Mouse (Mus musculus) gonadal fat pad, adult 2 months (tissue): ENCODE results near the gene Lsm7. TPM values are rescaled to one million over a fixed set of nuclear protein-coding genes. Genes with fewer than 3 reads are reported as not detected.

Source experiments
- DNase-seq: peaks from one replicate; pipeline ENCODE4 v3.0.0-alpha.2; 2012; ENCODE audit warnings: low read depth
- polyA plus RNA-seq: library from polyadenylated mRNA; depleted of rRNA; stranded (reverse); fragments of >200 nt; gene quantifications from 2 replicates; pipeline ENCODE4 v1.2.3, GENCODE M21; 2012

Gene Lsm7
- polyA plus RNA-seq, 1 experiment = 114 TPM

GRCm38 (mm10) chr10:80876028-80876427, 21.0 kb upstream of the Lsm7 start:
- DNase-seq = no peak

- no peak for DNase-seq
Measured at GRCm38 (mm10) chr10:80874035-80874434, 19.0 kb upstream of the Lsm7 start.

- DNase-seq = no peak
Measured at GRCm38 (mm10) chr10:80871581-80871980, 16.6 kb upstream of the Lsm7 start, which contains the start of gene Tmprss9. Gene Tmprss9, plus strand, starts transcription at chr10:80871848.

GRCm38 (mm10) chr10:80870993-80871392, 16.0 kb upstream of the Lsm7 start:
- DNase-seq = no peak

GRCm38 (mm10) chr10:80864446-80864845, 9.4 kb upstream of the Lsm7 start:
- no peak for DNase-seq

GRCm38 (mm10) chr10:80862305-80862704, 7.3 kb upstream of the Lsm7 start:
- DNase-seq = no peak

- DNase-seq = no peak
Measured at GRCm38 (mm10) chr10:80858350-80858935, 3.4 kb upstream of the Lsm7 start.

- no peak for DNase-seq
Measured at GRCm38 (mm10) chr10:80857848-80858247, 2.8 kb upstream of the Lsm7 start.

- no peak for DNase-seq
Measured at GRCm38 (mm10) chr10:80857386-80857785, 2.4 kb upstream of the Lsm7 start.

GRCm38 (mm10) chr10:80856908-80857307, 1.9 kb upstream of the Lsm7 start:
- no peak for DNase-seq

GRCm38 (mm10) chr10:80856267-80856666, 1.3 kb upstream of the Lsm7 start:
- no peak for DNase-seq

GRCm38 (mm10) chr10:80855749-80856073, 702 bp upstream of the Lsm7 start:
- no peak for DNase-seq

GRCm38 (mm10) chr10:80848571-80848970, 6.4 kb downstream of the Lsm7 start:
- no peak for DNase-seq

- DNase-seq = no peak
Measured at GRCm38 (mm10) chr10:80845732-80846131, 9.3 kb downstream of the Lsm7 start.

GRCm38 (mm10) chr10:80845055-80845693, 9.8 kb downstream of the Lsm7 start:
- no peak for DNase-seq

GRCm38 (mm10) chr10:80843931-80844547, 11.0 kb downstream of the Lsm7 start, which contains the start of gene Lingo3:
Gene Lingo3, minus strand, starts transcription at chr10:80844039.
- DNase-seq = no peak

GRCm38 (mm10) chr10:80843087-80843930, 11.7 kb downstream of the Lsm7 start:
- DNase-seq = no peak

- no peak for DNase-seq
Measured at GRCm38 (mm10) chr10:80842334-80842733, 12.7 kb downstream of the Lsm7 start.

- DNase-seq = no peak
Measured at GRCm38 (mm10) chr10:80841685-80842084, 13.3 kb downstream of the Lsm7 start.

GRCm38 (mm10) chr10:80839848-80840247, 15.2 kb downstream of the Lsm7 start:
- DNase-seq = no peak

- DNase-seq = no peak
Measured at GRCm38 (mm10) chr10:80838346-80838912, 16.6 kb downstream of the Lsm7 start.

GRCm38 (mm10) chr10:80837827-80838226, 17.2 kb downstream of the Lsm7 start:
- DNase-seq = no peak
